Mouse (Mus musculus): ENCODE measurements around the gene Camkmt.

The Camkmt gene

GRCm38 (mm10) chr17:85162569-85163271 is 72.4 kb downstream of the Camkmt start:
- no peak for ATAC-seq (ENCODE audit: insufficient number of reproducible peaks, low FRiP score, low TSS enrichment)

DNA sequence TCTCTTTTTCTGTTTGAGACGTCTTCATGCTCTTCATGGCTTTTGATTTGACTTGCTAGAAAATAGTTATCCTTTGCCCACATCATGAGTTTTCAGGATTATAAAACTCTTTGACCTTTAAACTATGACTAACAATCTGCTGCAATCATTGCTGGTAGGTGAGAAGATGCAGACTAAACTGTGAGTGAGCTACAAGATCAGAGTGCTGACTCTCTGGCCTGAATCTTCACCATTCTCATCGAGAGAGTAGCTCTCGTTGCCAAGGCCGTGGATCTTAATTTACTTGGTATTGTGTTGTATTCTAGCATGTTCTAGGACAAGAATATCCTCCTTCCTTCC is 72.9 kb downstream of the Camkmt start:
- no peak for ATAC-seq (ENCODE audit: insufficient number of reproducible peaks, low FRiP score, low TSS enrichment)

DNA sequence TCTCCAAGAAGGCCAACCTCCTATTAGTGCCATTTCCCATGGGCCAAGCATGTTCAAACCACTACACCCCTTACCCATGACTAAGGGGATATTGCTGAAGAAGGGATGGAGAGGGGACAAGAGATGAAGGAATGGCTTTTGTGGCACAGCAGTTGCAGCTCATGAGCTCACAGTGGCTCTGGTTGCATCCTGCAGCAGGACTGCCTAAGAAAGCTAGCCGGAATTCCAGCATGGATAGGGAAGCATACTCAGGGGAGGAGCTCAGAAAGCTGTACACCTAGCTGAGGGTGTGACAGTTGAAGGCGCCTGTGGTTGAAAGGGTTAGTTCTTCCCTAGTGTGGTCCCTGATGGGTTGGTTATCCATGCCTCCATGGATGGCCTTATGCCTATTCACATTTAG is 78.4 kb downstream of the Camkmt start:
- ATAC-seq (ENCODE audit: insufficient number of reproducible peaks, low FRiP score, low TSS enrichment), result no peak

- no peak for ATAC-seq (ENCODE audit: insufficient number of reproducible peaks, low FRiP score, low TSS enrichment)
These were observed 80.3 kb downstream of the Camkmt start for GRCm38 (mm10) chr17:85170541-85171255.

DNA sequence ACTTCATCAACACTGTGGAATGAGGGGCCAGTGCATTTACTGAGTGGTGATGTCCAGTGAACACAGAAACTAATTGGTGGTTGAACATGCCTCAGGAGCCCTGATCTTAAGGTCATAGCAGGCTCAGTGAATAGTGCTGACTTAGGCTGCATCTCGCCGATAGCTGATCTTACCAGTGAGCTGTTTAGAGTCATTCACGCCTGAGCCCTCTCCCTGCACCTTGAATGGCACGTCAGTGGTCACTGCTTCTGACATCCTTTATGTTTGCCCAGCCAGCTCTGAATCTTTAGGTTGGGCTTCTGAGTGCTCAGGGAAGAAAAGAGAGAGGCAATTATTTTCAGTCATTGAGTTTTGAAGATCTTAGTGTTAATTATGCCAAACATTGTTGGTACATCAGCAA is 81.6 kb downstream of the Camkmt start:
- no peak for ATAC-seq (ENCODE audit: insufficient number of reproducible peaks, low FRiP score, low TSS enrichment)

GRCm38 (mm10) chr17:85177231-85177630 is 86.9 kb downstream of the Camkmt start:
- no peak for ATAC-seq (ENCODE audit: insufficient number of reproducible peaks, low FRiP score, low TSS enrichment)

- ATAC-seq (ENCODE audit: insufficient number of reproducible peaks, low FRiP score, low TSS enrichment), result no peak
These were observed 90.2 kb downstream of the Camkmt start for GRCm38 (mm10) chr17:85180471-85181060.

GRCm38 (mm10) chr17:85189227-85190127 is 99.1 kb downstream of the Camkmt start:
- ATAC-seq (ENCODE audit: insufficient number of reproducible peaks, low FRiP score, low TSS enrichment), result peak; percentile 92

- no peak for ATAC-seq (ENCODE audit: insufficient number of reproducible peaks, low FRiP score, low TSS enrichment)
These were observed 99.7 kb downstream of the Camkmt start for GRCm38 (mm10) chr17:85190128-85190435.

DNA sequence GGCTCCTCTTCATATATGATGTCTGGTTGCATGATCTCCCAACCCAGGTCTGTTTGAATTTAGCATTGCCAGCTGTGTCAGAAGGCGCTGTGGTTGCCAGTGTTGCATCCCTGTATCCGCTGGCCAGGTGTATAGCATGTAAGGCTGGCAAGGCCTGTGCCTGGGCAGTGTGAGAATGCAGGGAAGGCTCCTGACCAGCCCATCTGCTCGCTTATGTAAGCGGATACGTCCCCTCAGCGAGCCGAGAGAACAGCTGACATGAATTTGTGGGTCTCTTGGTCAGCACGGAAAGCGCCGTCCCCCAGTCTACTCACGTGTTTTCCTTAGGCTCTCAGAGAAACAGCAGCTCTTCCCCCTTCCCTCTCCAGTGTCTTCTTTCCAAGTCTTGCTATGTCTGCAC is 102.9 kb downstream of the Camkmt start:
- ATAC-seq (ENCODE audit: insufficient number of reproducible peaks, low FRiP score, low TSS enrichment), result no peak

DNA sequence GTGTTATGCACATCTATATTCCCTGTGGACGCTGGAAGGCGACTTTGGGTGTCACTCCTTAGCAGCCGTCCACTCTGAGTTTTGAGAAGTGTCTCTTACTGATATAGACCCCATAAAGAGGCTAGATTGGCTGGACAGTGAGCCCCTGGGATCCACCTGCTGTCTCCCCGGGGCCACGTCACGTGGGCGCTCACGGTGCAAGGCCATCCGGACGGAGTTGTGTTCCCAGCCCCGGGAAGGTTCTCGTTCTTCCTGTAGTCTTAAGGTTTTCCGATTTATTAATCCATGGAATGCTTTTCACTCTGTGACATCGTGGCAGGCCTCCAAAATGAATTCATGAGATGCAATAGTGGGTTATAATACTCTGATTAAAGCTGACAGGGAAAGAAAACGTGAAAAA is 108.4 kb downstream of the Camkmt start:
- no peak for ATAC-seq (ENCODE audit: insufficient number of reproducible peaks, low FRiP score, low TSS enrichment)

GRCm38 (mm10) chr17:85199321-85199720 is 109.0 kb downstream of the Camkmt start:
- no peak for ATAC-seq (ENCODE audit: insufficient number of reproducible peaks, low FRiP score, low TSS enrichment)

- no peak for ATAC-seq (ENCODE audit: insufficient number of reproducible peaks, low FRiP score, low TSS enrichment)
These were observed 127.7 kb downstream of the Camkmt start for GRCm38 (mm10) chr17:85218054-85218453.

DNA sequence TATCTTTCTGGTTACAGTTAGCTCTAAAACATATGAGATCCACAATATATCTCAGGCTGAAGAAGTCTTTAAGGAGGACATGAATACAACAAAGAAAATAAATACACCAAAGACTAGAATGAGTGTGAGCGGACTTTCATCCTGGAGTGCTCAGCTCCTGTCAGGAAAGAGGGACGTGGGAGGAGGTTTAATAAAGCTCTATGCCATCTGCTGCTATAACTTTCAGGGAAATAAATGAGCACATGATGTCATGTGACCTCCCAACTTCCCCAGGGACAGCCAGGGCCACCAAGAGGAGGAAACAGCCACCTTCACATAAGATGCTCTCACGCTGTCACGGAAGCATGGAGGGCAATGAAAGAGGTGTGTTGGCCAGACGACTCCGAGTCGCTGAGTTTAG is 151.8 kb downstream of the Camkmt start:
- no peak for ATAC-seq (ENCODE audit: insufficient number of reproducible peaks, low FRiP score, low TSS enrichment)

GRCm38 (mm10) chr17:85248962-85249361 is 158.6 kb downstream of the Camkmt start:
- no peak for ATAC-seq (ENCODE audit: insufficient number of reproducible peaks, low FRiP score, low TSS enrichment)

GRCm38 (mm10) chr17:85249744-85250143 is 159.4 kb downstream of the Camkmt start:
- ATAC-seq (ENCODE audit: insufficient number of reproducible peaks, low FRiP score, low TSS enrichment), result no peak

DNA sequence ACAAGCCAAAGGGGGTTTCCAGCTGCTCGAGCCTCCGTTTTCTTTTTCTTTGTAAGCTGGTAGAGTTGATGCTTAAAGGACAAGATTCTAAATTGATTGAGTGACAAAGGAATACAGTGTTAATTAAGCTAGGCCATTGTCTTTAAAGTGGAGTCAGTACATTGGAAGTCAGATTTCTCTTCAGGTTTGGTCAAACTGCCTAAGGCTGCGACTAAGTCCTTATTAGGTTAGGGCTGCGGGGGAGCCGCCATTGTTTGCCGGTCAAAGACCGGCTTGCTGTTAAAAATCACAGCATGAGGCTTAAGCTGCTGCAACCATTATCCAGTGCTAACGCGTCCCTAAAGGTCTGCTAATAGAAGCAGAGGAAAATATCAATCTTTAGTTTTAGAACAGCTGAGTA is 166.6 kb downstream of the Camkmt start:
- no peak for ATAC-seq (ENCODE audit: insufficient number of reproducible peaks, low FRiP score, low TSS enrichment)

- ATAC-seq (ENCODE audit: insufficient number of reproducible peaks, low FRiP score, low TSS enrichment), result no peak
These were observed 167.0 kb downstream of the Camkmt start for GRCm38 (mm10) chr17:85257348-85257747.

GRCm38 (mm10) chr17:85258703-85259341 is 168.5 kb downstream of the Camkmt start:
- ATAC-seq (ENCODE audit: insufficient number of reproducible peaks, low FRiP score, low TSS enrichment), result no peak

GRCm38 (mm10) chr17:85266831-85267422 is 176.6 kb downstream of the Camkmt start:
- ATAC-seq (ENCODE audit: insufficient number of reproducible peaks, low FRiP score, low TSS enrichment), result no peak

All from cerebellum, adult (tissue).